Mouse (Mus musculus) layer of hippocampus, adult 18-20 months (tissue): ENCODE results near the gene Yars. TPM values are rescaled to one million over a fixed set of nuclear protein-coding genes. Genes with fewer than 3 reads are reported as not detected.

Experiments
- DNase-seq, 2 experiments: peaks; one replicate each; pipeline ENCODE4 v3.0.0; 2022; ENCODE audit warnings: low spot score in 2 of 2
- total RNA-seq, 2 experiments: library from RNA; stranded (reverse); gene quantifications; 2 replicates each; pipeline ENCODE4 v1.2.3; 2021

Yars gene
- total RNA-seq, 2 experiments from 2014 or later, result 78.5 to 81.1 TPM

GRCm38 (mm10) chr4:129248243-129248767 lies 58.7 kb downstream of the Yars start:
- no peak for DNase-seq

DNA sequence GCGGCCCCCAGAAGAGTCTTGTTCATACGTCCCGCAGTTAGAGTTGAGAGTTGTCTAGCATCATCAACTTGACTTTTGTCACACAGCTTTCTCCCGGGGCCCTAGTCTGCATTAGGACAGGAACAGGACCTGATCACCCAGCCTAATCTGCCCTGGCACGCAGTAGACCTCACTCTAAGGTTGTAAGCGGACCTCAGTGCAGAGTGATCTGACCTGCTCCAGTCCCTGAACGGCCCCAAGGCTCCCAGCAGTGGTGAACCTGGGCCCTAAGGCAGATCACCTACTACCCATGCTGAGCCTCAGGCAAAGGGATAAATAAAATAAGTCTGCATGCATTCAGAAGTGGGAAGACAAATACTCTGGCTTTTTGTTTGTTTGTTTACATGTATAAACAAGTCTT lies 59.7 kb downstream of the Yars start:
- DNase-seq, result no peak

- DNase-seq, result no peak
These were observed 61.4 kb downstream of the Yars start for GRCm38 (mm10) chr4:129250759-129251481.

- no peak for DNase-seq
These were observed 62.0 kb downstream of the Yars start for GRCm38 (mm10) chr4:129251482-129252125.

- no peak for DNase-seq
These were observed 62.9 kb downstream of the Yars start for GRCm38 (mm10) chr4:129252492-129252891.

DNA sequence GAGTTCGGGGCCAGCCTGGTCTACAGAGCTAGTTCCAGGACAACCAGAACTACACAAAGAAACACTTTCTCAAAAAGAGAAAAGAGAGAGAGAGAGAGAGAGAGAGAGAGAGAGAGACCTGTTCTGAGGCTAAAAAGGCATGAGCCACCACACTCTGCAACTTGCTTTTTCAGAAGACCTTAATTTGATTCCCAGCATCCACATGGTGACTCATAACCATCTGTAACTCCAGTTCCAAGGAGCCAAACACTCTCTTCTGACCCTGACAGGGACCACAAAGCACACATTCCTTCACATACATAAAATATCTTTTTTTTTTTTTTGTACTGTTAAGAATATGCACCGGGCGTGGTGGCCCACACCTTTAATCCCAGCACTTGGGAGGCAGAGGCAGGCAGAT lies 65.0 kb downstream of the Yars start:
- no peak for DNase-seq

DNA sequence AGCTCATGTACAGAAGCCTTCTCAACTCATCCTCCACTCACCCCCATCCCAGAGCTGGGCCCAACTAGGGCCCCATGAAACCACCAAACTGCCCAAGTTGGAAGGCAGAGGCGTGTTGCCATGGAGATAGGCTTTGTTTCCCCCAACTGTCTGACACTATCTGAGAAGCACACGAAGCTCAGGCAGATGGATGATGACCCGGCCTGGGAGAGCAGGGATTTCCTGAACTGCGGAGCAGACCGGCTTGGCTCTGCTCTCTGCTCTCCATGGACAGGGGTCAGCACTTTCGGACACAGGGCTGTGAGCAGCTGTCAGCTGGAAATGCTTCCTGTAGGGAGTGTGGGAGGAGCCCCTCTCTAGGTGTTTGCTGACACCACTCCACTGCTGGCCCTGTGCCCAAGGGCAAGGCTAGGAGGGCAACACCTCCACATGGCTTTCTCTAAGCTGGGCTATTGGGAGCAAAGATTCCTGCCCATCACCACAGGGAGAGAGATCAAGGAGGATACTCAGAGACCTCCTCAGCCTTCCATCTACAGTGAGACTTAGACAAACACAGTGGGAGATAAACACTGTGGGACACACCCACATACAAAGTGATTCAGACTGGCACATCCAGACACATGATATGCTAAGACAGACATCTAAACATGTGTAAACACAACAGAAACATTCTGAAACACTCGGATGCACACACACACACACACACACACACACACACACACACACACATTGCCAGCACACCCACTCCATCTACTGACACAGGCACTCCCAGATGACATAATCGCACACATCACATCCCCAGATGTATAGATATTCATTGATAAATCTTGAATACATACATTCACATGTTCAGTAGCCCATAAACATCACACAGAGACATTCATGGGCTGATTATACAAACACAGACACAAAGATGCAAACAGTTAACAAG lies 67.2 kb downstream of the Yars start:
- no peak for DNase-seq

- no peak for DNase-seq
These were observed 69.5 kb downstream of the Yars start for GRCm38 (mm10) chr4:129259101-129259500.

DNA sequence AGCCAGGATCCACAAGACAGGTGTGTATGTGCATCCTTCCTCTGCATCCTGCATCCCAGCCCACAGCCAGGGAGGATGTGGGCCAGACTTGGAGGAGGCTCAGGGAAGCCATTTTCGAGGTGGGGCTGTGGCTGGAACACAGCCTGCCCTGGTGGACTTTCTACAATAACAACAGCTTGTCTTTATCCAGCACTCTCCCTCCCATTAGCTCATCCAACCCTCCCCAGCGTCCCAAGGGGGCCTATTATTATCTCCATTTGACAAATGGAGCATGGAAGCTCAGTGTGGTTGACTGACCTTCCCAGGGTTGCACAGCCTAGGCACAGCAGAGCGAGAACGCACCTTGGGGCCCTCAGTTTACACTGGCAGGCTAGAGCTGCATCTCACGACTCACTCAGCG lies 71.1 kb downstream of the Yars start:
- no peak for DNase-seq

DNA sequence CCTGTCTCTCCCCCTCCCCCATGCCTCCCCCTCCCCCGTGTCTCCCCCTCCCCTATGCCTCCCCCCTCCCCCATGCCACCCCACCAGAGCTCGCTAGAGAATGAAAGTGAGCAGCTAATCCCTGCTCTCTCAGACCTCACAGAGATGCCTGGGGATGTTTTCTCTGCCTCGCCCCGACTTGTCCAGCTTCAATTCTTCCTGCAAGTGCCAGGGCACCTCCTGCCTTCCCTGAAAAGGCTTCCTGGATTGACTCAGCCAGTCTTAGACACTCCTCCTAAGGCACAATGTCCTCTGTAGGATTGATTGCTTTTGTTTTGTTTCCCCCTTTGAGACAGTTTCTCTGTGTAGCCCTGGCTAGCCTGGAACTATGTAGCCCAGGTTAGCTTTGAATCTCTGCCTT lies 71.6 kb downstream of the Yars start, which contains the start of gene C77080:
C77080 (minus strand) TSS at position 209 of the 400 bp plus-strand sequence.
- no peak for DNase-seq

DNA sequence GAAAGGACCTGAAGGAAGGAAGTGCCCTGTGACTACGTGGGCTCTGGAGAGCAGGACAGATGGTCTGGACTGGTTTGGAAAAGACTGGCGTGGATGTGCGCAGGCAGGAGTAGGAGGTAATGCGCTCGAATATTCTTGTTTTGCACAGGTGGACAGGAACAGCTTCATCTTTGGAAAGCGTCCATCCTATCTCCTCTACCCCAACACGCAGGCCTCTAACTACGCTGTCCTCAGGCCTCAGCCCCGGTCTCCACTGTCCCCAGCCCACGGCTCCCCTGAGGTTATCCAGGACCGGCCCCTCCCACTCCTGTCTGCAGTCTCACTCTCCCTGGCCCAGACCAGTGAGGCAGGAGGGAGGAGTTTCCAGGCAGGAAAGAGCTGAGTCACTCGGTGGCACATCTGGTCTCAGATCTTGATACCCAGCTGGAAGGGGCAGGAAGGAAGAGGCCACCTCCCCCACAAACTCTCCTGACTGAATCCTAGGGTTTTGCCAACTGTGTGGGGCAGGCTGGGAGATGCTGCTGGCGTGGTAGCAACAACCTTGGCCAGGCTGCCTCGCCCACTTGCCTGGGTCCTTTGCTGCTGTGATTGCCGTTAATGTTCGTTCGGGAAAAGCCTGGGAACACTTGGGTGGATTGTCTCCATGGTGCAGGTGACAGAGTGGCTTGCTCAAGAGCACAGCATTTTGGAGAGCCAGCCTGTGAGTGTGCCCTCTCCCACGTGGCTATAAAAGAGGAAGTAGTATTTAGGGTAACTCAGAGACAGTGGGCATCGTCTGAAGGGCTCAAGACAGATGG lies 73.9 kb downstream of the Yars start:
- DNase-seq, result peak in 1 of 2 experiments; percentile 25

DNA sequence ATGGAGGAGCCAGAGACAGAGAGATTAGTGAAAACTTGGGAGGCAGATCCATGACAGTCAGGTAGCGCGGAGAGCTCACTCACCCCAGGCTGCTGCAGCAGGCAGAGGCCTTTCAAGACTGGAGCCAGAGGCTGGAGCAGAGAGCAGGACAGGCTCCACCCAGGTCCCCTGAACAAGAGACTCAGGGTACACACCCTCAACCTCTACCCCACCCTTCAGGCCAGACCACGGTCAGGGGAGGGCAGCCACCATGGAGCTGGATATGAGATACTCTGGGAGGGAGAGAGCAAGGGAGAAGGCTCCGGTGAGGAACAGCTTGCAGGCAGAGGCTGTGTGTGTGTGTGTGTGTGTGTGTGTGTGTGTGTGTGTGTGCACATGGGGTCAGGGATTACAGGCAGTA lies 76.6 kb downstream of the Yars start:
- no peak for DNase-seq

DNA sequence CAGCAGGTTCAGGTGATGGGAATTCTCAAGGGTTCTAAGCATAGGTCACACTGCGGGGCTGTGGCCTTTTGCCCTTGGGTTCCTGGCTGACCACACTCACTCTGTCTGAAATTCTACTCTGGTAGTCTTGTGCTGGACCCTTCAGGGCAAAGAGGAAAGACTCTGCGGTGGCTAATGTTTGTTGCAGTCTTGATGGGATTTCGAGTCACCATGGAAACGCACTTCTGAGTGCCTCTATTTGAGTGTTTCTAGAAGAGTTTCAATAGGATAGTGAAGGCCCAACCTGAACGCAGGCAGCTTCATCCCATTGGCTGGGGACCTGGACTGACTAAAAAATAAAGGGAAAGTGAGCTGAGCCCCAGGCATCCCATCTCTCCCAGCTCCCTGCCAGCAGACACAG lies 77.3 kb downstream of the Yars start:
- DNase-seq, result no peak

DNA sequence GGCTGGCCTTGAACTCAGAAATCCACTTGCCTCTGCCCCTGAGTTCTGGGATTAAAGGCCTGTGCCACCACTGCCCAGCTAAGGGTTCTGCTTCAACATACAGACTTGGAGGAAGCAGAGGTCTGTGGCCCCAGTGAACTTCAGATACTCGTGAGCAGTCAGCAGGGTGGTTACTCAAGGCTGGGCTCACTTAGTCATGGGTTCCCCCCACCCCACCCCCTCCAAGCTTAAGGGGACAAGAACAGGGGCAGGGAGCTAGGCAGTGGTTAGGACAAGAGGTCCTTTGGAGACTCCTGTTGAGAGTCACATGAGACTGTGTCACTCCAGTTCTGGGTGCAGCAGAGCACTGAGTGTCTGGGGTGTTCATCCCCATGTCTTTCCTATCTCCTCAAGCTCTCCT lies 79.1 kb downstream of the Yars start:
- DNase-seq, result no peak

Other genes starting within 250 kb of the Yars start
- 10 to 100 TPM; 38.9 to 41.7 TPM for gene Azin2, start 227.3 kb upstream of the Yars start, total RNA-seq
- 10 to 100 TPM; 24.9 TPM for gene Ak2, start 197.8 kb upstream of the Yars start, total RNA-seq
- gene Rnf19b, start 131.5 kb upstream of the Yars start, total RNA-seq, result 10 to 100 TPM; 43.5 to 46.4 TPM
- gene Tmem54, start 84.2 kb upstream of the Yars start, total RNA-seq, result not detected
- gene Hpca, start 67.7 kb upstream of the Yars start, total RNA-seq, result 1,000 to 10,000 TPM; 2,309 to 2,704 TPM
- 10 to 100 TPM; 75.5 to 84.2 TPM for gene Fndc5, start 52.8 kb upstream of the Yars start, total RNA-seq
- gene S100pbp, start within 50 bp of the Yars start, total RNA-seq, result 10 to 100 TPM; 32.6 to 35.4 TPM
- 1 to 10 TPM; 6.4 to 7.5 TPM for gene C77080, start 71.6 kb downstream of the Yars start, total RNA-seq
- under 1 TPM; 0.99 TPM for gene Sync, start 97.9 kb downstream of the Yars start, total RNA-seq
- gene Rbbp4, start 145.6 kb downstream of the Yars start, total RNA-seq, result 100 to 1,000 TPM; 124 to 134 TPM
- gene Zbtb8os, start 145.9 kb downstream of the Yars start, total RNA-seq, result 10 to 100 TPM; 27.4 to 31.6 TPM
- 1 to 10 TPM; 3.2 to 3.5 TPM for gene Zbtb8a, start 188.4 kb downstream of the Yars start, total RNA-seq